Mouse (Mus musculus) testis, adult 2 months (tissue): ENCODE results near the gene Col27a1.

Experiments used
- CTCF ChIP-seq: fragments of 200-500 bp; IDR thresholded peaks from 2 replicates; pipeline ENCODE4 v1.5.1; 2012; ENCODE audit warnings: low read depth, mild to moderate bottlenecking, inconsistent platforms, low read length, moderate library complexity; ENCODE audit not compliant: control insufficient read depth, insufficient read depth, insufficient replicate concordance
- POLR2A ChIP-seq: fragments of 200-500 bp; IDR thresholded peaks from 2 replicates; pipeline ENCODE4 v1.6.1; 2012; ENCODE audit warnings: low read depth, mild to moderate bottlenecking, inconsistent platforms, low read length, moderate library complexity; ENCODE audit not compliant: control insufficient read depth

DNA sequence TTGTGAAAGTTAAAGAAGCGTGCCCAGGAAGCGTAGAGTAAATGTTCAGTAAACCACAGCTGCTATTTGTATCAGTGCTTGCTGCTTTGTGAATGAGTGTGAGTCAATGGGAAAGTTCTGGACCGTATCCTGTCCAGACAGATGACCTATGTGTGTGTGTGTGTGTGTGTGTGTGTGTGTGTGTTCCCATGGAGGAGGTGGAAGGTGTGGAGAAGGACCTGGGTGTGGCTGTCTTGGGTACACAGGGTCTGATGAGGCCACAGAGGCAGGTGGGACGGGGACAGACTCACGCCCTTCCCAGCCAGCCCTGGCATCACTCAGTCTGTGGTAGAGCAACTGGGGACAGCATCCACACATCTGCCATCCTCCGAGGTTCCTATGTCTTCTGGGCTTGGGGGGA, 3.7 kb downstream of the Col27a1 start:
- TF ChIP-seq CTCF (no peak), POLR2A (no peak)
